Mouse (Mus musculus): Measurements from ENCODE around the gene Gm13285.
"Not testable (repeated sequence)": the region's sequence is repeated elsewhere in the genome, so short reads cannot be mapped to it uniquely, and the experiment has no call there.

The Gm13285 gene

DNA sequence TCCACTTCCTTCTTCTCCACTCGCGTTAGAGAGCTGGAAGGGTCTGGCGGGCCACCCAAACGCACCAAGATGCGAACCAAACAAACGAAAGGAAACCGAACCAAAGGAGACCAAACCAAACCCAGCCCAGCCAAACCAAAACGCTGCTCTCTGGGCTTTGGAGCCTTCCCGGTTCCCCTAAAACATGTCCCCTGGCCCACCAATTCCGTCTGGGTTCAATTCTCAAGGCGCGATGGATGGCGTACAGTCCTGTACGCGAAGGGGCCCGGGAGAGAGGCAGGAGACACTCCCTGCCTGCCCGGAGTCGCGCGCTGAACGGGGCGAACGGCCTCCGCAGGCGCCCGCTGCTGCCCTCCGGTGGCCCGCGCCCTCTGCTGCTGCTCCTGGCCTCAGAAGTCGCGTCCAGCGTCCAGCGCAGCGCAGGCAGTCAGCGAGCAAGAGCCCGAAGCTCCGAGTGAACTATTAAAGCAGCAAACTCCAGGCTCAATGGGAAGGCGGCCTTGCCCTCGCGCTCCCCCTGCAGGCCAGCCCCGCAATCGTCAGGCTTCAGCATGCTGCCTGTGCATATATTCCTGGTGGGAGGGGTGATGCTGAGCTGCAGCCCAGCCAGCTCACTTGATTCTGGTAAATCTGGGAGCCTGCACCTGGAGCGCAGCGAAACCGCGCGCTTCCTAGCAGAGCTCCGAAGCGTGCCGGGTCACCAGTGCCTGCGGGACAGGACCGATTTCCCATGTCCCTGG lies 5.4 kb upstream of the Gm13285 start, which contains the start of gene Gm13275:
Gm13275 (plus strand) TSS at position 552 of the 740 bp plus-strand sequence.
- not testable (repeated sequence) for DNase-seq (ENCODE audit: low read depth, low spot score)

DNA sequence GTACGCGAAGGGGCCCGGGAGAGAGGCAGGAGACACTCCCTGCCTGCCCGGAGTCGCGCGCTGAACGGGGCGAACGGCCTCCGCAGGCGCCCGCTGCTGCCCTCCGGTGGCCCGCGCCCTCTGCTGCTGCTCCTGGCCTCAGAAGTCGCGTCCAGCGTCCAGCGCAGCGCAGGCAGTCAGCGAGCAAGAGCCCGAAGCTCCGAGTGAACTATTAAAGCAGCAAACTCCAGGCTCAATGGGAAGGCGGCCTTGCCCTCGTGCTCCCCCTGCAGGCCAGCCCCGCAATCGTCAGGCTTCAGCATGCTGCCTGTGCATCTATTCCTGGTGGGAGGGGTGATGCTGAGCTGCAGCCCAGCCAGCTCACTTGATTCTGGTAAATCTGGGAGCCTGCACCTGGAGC lies 2.4 kb upstream of the Gm13285 start, which contains the start of gene Gm13279:
Gm13279 (plus strand) TSS at position 301 of the 400 bp plus-strand sequence.
- not testable (repeated sequence) for DNase-seq (ENCODE audit: low read depth, low spot score)

DNA sequence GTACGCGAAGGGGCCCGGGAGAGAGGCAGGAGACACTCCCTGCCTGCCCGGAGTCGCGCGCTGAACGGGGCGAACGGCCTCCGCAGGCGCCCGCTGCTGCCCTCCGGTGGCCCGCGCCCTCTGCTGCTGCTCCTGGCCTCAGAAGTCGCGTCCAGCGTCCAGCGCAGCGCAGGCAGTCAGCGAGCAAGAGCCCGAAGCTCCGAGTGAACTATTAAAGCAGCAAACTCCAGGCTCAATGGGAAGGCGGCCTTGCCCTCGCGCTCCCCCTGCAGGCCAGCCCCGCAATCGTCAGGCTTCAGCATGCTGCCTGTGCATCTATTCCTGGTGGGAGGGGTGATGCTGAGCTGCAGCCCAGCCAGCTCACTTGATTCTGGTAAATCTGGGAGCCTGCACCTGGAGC lies 3.5 kb downstream of the Gm13285 start, which contains the start of gene Gm13287:
Gm13287 (plus strand) TSS at position 301 of the 400 bp plus-strand sequence.
- DNase-seq (ENCODE audit: low read depth, low spot score) = not testable (repeated sequence)

DNA sequence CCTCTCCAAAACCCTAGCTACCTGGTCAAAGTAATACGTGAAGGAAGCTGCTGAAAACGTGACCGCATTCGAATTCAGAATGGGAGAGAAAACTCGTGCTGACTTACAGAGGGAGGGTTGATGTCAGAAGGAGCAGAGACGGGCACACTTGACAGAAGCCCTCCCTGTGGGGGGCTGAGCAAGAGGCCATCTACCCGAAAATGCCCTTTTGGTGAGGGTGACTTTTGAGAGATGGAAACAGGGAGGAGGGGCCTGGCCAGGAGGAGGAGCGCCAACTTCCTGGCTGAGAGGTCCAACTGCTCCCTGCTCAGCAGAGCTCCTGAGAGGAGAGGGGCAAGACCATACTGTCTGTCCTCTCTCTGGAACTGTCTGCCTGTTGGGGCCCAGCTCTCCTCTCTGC lies 5.8 kb downstream of the Gm13285 start, which contains the start of gene Gm13288:
Gm13288 (plus strand) TSS at position 301 of the 400 bp plus-strand sequence.
- not testable (repeated sequence) for DNase-seq (ENCODE audit: low read depth, low spot score)

DNA sequence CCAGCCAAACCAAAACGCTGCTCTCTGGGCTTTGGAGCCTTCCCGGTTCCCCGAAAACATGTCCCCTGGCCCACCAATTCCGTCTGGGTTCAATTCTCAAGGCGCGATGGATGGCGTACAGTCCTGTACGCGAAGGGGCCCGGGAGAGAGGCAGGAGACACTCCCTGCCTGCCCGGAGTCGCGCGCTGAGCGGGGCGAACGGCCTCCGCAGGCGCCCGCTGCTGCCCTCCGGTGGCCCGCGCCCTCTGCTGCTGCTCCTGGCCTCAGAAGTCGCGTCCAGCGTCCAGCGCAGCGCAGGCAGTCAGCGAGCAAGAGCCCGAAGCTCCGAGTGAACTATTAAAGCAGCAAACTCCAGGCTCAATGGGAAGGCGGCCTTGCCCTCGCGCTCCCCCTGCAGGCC lies 6.3 kb downstream of the Gm13285 start:
- not testable (repeated sequence) for DNase-seq (ENCODE audit: low read depth, low spot score)

DNA sequence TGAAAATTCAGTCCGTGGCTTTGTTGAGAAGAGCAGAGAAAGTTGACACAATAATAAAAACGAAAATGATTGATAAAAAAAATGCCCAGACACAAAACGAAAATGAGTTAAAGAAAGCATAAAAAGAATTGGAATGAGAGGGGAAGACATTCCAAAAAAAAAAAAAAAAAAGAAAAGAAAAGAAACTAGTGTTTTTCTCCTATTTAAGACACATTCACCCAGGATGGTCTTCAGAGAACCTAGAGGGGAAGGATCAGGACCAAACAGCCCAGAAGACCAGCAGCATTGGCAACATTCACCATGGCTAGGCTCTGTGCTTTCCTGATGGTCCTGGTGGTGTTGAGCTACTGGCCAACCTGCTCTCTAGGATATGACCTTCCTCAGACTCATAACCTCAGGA lies 16.5 kb downstream of the Gm13285 start, which contains the start of gene Ifna7:
Ifna7 (plus strand) TSS at position 301 of the 400 bp plus-strand sequence.
- DNase-seq (ENCODE audit: low read depth, low spot score) = no peak

DNA sequence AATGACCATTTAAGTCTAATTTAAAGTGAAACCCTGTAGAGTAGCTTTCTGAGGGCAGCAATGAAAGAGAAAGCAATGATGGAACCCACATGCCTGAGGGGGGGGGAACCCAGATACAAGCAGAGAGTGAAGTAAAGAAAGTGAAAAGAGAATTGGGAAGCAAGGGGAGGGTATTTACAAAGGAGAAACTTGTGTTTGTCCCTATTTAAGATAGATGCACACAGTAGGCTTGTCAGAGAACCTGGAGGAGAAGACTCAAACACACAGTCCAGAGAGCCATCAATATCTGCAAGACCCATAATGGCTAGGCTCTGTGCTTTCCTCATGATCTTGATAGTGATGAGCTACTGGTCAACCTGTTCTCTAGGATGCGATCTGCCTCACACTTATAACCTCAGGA lies 20.2 kb downstream of the Gm13285 start, which contains the start of gene Ifna11:
Ifna11 (plus strand) TSS at position 301 of the 400 bp plus-strand sequence.
- DNase-seq (ENCODE audit: low read depth, low spot score) = no peak

DNA sequence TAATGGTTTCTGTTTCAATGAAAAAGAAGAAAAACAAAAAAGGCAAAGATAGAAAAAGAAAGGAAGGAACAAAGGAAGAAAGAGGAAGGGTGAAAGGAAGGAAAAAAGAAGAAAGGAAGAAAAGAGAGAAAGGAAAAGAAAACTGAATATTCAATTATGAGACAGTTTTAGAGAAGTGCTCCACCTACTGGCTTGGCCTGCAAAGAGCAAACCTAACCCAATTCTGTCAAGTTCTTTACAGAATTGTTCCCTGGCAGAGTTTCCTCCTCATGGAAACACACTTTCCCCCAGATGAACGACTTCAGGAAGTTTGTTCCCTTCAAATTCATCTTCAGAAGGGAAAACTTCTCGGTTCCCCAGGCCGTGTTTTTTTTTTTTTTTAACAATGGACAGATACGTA lies 23.5 kb downstream of the Gm13285 start:
- no peak for DNase-seq (ENCODE audit: low read depth, low spot score)

DNA sequence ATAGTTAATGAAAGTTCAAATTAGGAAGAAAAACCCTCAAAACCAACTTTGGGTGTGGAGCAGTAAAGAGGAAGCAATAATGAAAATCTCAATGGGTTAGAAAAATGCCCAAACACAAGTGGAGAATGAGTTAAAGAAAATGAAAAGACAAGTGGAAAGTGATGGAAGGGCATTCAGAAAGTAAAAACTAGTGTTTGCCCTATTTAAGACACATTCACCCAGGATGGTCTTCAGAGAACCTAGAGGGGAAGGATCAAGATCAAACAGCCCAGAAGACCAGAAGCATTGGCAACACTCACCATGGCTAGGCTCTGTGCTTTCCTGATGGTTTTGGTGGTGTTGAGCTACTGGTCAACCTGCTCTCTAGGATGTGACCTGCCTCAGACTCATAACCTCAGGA lies 27.7 kb downstream of the Gm13285 start, which contains the start of gene Ifna6:
Ifna6 (plus strand) TSS at position 301 of the 400 bp plus-strand sequence.
- not testable (repeated sequence) for DNase-seq (ENCODE audit: low read depth, low spot score)

DNA sequence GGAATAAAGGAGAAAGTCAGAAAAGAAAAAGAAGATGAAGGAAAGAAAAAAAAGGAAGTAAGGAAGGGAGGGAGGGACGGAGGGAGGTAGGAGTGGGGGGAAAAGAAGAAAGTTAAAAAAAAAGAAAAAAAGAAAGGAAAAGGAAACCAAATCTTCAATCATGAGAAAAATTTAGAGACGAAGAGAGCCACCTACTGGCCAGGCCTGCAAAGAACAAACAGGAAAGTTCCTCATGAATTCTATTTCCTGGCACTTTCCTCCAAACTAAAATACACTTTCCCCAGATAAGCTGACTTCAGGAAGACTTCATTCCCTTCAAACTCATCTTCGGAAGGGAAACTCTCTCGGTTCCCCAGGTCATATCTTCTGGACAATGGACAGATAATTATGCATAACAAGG lies 31.1 kb downstream of the Gm13285 start:
- DNase-seq (ENCODE audit: low read depth, low spot score) = no peak

DNA sequence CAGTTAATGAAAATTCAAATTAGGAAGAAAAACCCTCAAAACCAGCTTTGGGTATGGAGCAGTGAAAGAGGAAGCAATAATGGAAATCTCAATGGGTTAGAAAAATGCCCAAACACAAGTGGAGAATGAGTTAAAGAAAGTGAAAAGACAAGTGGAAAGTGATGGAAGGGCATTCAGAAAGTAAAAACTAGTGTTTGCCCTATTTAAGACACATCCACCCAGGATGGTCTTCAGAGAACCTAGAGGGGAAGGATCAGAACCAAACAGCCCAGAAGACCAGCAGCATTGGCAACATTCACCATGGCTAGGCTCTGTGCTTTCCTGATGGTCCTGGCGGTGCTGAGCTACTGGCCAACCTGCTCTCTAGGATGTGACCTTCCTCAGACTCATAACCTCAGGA lies 35.8 kb downstream of the Gm13285 start, which contains the start of gene Ifna5:
Ifna5 (plus strand) TSS at position 301 of the 400 bp plus-strand sequence.
- DNase-seq (ENCODE audit: low read depth, low spot score) = not testable (repeated sequence)

DNA sequence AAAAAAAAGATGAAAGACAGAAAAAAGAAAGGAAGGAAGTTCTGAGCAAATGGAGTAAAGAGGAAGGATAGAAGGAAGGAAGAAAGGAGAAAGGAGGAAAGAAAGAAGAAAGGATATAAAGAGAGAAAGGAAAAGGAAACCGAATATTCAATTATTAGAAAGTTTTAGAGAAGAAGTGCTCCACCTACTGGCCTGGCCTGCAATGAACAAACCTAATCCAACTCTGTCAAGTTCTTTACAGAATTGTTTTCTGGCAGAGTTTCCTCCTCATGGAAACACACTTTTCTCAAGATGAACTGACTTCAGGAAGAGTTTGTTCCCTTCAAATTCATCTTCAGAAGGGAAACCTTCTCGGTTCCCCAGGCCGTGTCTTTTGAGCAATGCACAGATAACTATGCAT lies 39.4 kb downstream of the Gm13285 start:
- DNase-seq (ENCODE audit: low read depth, low spot score) = no peak

DNA sequence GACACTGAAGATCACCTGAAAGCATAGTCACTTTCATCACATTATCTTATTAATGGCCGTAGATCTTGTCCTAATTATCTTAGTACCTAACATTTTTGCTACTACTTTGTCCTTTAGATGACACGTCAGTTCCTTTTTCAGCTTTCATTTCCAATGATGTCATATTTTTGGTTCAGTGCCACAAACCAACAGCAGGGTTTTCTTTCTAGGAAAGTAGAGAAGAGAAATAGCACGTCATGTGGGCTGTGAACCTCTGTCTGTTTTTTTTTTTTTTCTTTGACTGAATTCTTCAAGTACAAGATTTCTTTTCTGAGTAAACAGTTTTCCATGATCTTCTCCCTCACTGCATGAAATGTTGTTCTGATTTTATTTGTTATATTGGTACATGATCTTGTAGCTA lies 40.6 kb downstream of the Gm13285 start:
- no peak for DNase-seq (ENCODE audit: low read depth, low spot score)

DNA sequence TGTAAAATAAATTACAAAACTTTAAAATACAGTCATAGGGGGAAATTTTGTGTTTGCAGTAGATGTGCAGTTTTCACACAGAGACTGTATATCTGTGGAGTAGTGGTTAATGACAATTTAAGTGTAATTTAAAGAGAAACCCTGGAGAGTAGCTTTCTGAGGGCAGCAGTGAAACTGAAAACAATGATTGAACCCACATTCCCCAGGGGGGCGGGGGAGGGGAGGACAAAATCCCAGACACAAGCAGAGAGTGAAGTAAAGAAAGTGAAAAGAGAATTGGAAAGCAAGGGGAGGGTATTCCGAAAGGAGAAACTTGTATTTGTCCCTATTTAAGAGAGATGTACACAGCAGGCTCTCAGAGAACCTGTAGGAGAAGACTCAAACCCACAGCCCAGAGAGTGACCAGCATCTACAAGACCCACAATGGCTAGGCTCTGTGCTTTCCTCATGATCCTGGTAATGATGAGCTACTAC lies 42.0 kb downstream of the Gm13285 start, which contains the start of gene Ifna4:
Ifna4 (plus strand) TSS at position 424 of the 474 bp plus-strand sequence.
- no peak for DNase-seq (ENCODE audit: low read depth, low spot score)

DNA sequence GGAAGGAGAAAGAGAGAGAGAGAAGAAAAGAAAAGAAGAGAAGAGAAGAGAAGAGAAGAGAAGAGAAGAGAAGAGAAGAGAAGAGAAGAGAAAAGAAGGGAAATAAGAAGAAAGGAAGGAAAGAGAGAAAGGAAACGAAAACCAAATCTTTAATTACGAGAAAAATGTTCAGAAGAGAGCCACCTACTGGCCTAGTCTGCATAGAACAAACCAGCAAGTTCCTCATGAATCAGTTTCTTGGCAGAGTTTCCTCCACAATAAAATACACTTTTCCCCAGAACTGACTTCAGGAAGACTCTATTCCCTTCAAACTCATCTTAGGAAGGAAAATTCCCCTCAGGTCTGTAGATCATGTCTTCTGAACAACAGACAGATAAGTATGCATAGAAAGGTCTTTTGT lies 45.9 kb downstream of the Gm13285 start:
- DNase-seq (ENCODE audit: low read depth, low spot score) = no peak

DNA sequence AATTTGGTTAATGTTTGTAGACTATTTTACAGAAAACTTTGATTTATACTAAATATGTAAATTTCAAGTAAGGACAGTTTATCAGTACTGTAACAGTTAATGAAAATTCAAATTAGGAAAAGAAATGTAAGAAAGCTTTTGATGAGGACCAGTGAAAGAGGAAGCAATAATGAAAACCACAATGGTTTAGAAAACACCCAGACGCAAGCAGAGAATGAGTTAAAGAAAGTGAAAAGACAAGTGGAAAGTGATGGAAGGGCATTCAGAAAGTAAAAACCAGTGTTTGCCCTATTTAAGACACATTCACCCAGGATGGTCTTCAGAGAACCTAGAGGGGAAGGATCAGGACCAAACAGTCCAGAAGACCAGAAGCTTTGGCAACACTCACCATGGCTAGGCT lies 50.2 kb downstream of the Gm13285 start, which contains the start of gene Ifna1:
Ifna1 (plus strand) TSS at position 390 of the 400 bp plus-strand sequence.
- DNase-seq (ENCODE audit: low read depth, low spot score) = no peak
